Mouse (Mus musculus): ENCODE measurements around the gene Svop.

DNA sequence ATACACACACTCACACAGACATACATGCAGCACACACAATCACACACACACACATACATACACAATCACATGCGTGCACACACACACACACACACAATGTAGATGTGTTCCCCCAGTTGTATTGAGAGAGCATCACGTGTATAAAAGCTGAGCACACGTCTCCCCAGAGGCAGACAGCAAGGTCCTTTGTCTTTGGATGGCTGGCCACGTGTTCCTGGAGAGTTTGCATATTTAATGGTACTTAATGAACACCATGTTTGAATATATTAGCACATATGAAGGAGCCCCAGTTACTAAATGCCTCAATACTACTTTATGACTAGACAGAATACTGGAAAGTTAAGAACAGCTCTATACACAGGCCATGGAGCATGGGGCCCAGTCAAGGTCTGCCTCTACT is 27.4 kb downstream of the Svop start:
- no peak for TF ChIP-seq CTCF (IDR thresholded peaks at IDR 0.05 in 2 of 3, conservative IDR thresholded peaks at IDR 0.05 in 1 of 3; ENCODE audit: control insufficient read depth in 1 of 3, insufficient read depth in 1 of 3, low read depth in 2 of 3, low read length in 3 of 3, poor library complexity in 1 of 3, severe bottlenecking in 1 of 3)
- no peak for TF ChIP-seq POLR2A (IDR thresholded peaks at IDR 0.05; ENCODE audit: control insufficient read depth in 1 of 2, insufficient read depth in 1 of 2, low read depth in 1 of 2, low read length in 2 of 2, poor library complexity in 1 of 2)
- no peak for TF ChIP-seq EP300 (IDR thresholded peaks at IDR 0.05; ENCODE audit: low read depth in 1 of 2, low read length in 2 of 2)
- no peak for TF ChIP-seq NRF1 (IDR thresholded peaks at IDR 0.05; ENCODE audit: insufficient read depth, low read depth, low read length, poor library complexity, severe bottlenecking)
- TF ChIP-seq MAFK (IDR thresholded peaks at IDR 0.05; ENCODE audit: borderline replicate concordance, low read depth, low read length): no peak
- TF ChIP-seq GATA1 (IDR thresholded peaks at IDR 0.05; ENCODE audit: low read depth, low read length): no peak
- no peak for TF ChIP-seq MAX (IDR thresholded peaks at IDR 0.05; ENCODE audit: low read length)
